17 mouse cellular contexts compared by ENCODE assay signal in genomic region chr1:120626930-120627621, GRCm38 (mm10). TPM values are rescaled to one million over a fixed set of nuclear protein-coding genes. Genes with fewer than 3 reads are reported as not detected.
DNase-seq lines count a peak whose midpoint lies in the region; ATAC-seq lines count a peak whose summit lies in the region.
"Had no signal": no experiment of that assay in that cellular context is flagged by ENCODE, and none has a peak within 500 bp of the region (broad histone marks: within the 10 kb centered on the region; RNA-seq: fewer than 3 reads in every experiment).

No protein-coding gene starts in this region.

- H3K4me1 ChIP-seq in neural tube, embryonic 14.5 days (ENCODE audit: control insufficient read depth, insufficient read depth, low read length) = no peaks in the 10 kb centered on the region
- H3K4me1 ChIP-seq in midbrain, embryonic 10.5 days = peaks cover 24% of the 10 kb centered on the region
- H3K4me1 ChIP-seq: embryonic facial prominence, embryonic 10.5 days; limb, embryonic 15.5 days had no signal

- no peak overlapping the region for H3K4me3 ChIP-seq in neural tube, embryonic 14.5 days (ENCODE audit: low read depth, low read length)
- H3K4me3 ChIP-seq in midbrain, embryonic 10.5 days = peak overlapping the region; percentile 26; the same call in 1 of the 2 replicates
- H3K4me3 ChIP-seq: embryonic facial prominence, embryonic 10.5 days; limb, embryonic 15.5 days had no signal

- H3K36me3 ChIP-seq in neural tube, embryonic 14.5 days (ENCODE audit: control insufficient read depth, insufficient read depth, low read length) = no peaks in the 10 kb centered on the region
- no peaks in the 10 kb centered on the region for H3K36me3 ChIP-seq in midbrain, embryonic 10.5 days
- H3K36me3 ChIP-seq: embryonic facial prominence, embryonic 10.5 days; limb, embryonic 15.5 days had no signal

- H3K4me2 ChIP-seq in neural tube, embryonic 14.5 days (ENCODE audit: low read depth, low read length) = no peak overlapping the region
- H3K4me2 ChIP-seq: limb, embryonic 15.5 days had no signal

- H3K9ac ChIP-seq in neural tube, embryonic 14.5 days (replicated peaks; ENCODE audit: low read depth, low read length) = no peak overlapping the region
- H3K9ac ChIP-seq: limb, embryonic 15.5 days; liver, postnatal 0 days had no signal

- ATAC-seq in neural tube, embryonic 14.5 days (ENCODE audit: low read depth) = peak; percentile 60; the same call in 1 of the 2 replicates
- ATAC-seq: liver, postnatal 0 days had no signal

- DNase-seq in cerebellum, postnatal 10 days = peak; percentile 55 to 57
- DNase-seq in cerebellum, postnatal 25 days = no peak
- no peak for DNase-seq in neural tube, embryonic 10.5 days (ENCODE audit: extremely low spot score, low spot score)
- no peak for DNase-seq in midbrain, embryonic 10.5 days (ENCODE audit: low spot score)
- no peak for DNase-seq in heart, adult 18-20 months
- DNase-seq in heart, postnatal 36 days = no peak
- DNase-seq: cerebellum, adult 9-10 months; kidney, adult 8-10 months; liver, postnatal 0 days; thymus, postnatal 25 days had no signal

- no peaks in the 10 kb centered on the region for H3K9me3 ChIP-seq in neural tube, embryonic 14.5 days (ENCODE audit: control insufficient read depth, low read length)
- H3K9me3 ChIP-seq in midbrain, embryonic 10.5 days (replicated peaks) = no peaks in the 10 kb centered on the region
- H3K9me3 ChIP-seq: embryonic facial prominence, embryonic 10.5 days; limb, embryonic 15.5 days had no signal

- WGBS in neural tube, embryonic 14.5 days = 51% methylated on average over 11 of the region's 11 CpGs
- WGBS in midbrain, embryonic 10.5 days = 38% methylated on average over 11 of the region's 11 CpGs

- H3K27ac ChIP-seq in neural tube, embryonic 14.5 days (ENCODE audit: low read depth, low read length) = no peak overlapping the region
- peak overlapping the region; percentile 76 for H3K27ac ChIP-seq in midbrain, embryonic 10.5 days (replicated peaks)
- H3K27ac ChIP-seq: embryonic facial prominence, embryonic 10.5 days; limb, embryonic 15.5 days had no signal

- H3K27me3 ChIP-seq in neural tube, embryonic 14.5 days (ENCODE audit: control insufficient read depth, insufficient read depth, low read length) = peaks cover 3% of the 10 kb centered on the region; the same call in 1 of the 2 replicates
- H3K27me3 ChIP-seq in midbrain, embryonic 10.5 days (ENCODE audit: low read depth, poor library complexity, severe bottlenecking) = peaks cover 58% of the 10 kb centered on the region

- intact Hi-C loops in heart, postnatal 36 days (cut with DNase I) = no loop called here

RNA-seq across cellular contexts. Expression of gene En1, which starts 24.9 kb away (rescaled TPM):
- polyA plus RNA-seq in neural tube, embryonic 14.5 days (2014; fragmentation: Nextera tagmentation; extraction: Ambion mirVana) = 1.3 and 2.1 TPM in 2 replicates
- polyA plus RNA-seq in midbrain, embryonic 10.5 days (2016; fragmentation: Nextera tagmentation; extraction: Ambion mirVana) = 5.2 and 5.6 TPM in 2 replicates
- total RNA-seq in heart, adult 18-20 months (2021) = not detected
- not detected for total RNA-seq in heart, postnatal 36 days (2021)
- total RNA-seq: granulocyte monocyte progenitor cell, adult 5-6 weeks; left cerebral cortex, adult 18-20 months; neutrophil, adult 5-6 weeks had no signal
- polyA plus RNA-seq: liver, postnatal 0 days; spleen, adult 2 months had no signal

Comparison
In these comparisons a context has a peak if more than half of its experiments do, and no peak if none do; other contexts are left out.
1. DNase-seq: peak in cerebellum, postnatal 10 days (2 of 2); none in cerebellum, postnatal 25 days (0 of 2), neural tube, embryonic 10.5 days (single experiment), midbrain, embryonic 10.5 days (single experiment), heart, adult 18-20 months (0 of 2) and heart, postnatal 36 days (0 of 2).